Comparison of ENCODE assay signal across 20 mouse cellular contexts in the genomic region with DNA sequence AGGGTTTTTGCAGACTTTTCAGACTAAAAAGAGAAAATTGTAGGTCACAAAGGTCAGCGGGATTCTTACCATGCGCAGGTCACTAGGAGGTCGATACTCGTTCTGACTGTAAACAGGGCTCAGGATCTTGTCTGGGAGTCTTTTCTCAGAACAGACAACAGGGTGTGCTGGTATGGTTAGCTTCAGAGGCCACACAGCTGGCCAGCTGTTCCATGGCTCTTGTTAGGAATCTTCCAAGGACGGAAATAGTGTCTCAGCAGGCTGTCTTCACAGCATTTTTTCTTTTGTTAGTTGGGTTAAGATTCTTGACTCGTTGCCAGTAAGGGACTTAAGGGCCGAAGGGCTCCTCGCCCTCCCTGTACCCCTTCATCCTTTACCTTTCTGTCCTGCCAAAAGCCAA. TPM values are rescaled to one million over a fixed set of nuclear protein-coding genes. Genes with fewer than 3 reads are reported as not detected.
"Had no signal": no experiment of that assay in that cellular context is flagged by ENCODE, and none has a peak within 500 bp of the region (broad histone marks: within the 10 kb centered on the region; RNA-seq: fewer than 3 reads in every experiment).

No protein-coding gene starts in this region.

- H3K27me3 ChIP-seq: midbrain, embryonic 13.5 days; midbrain, embryonic 15.5 days; neural tube, embryonic 13.5 days; neural tube, embryonic 15.5 days had no signal

- H3K4me2 ChIP-seq: lung, embryonic 14.5 days; midbrain, embryonic 13.5 days; midbrain, embryonic 15.5 days; neural tube, embryonic 13.5 days; neural tube, embryonic 15.5 days had no signal

- H3K36me3 ChIP-seq: midbrain, embryonic 15.5 days had no signal

- ATAC-seq: midbrain, embryonic 13.5 days; midbrain, embryonic 15.5 days had no signal

- H3K9ac ChIP-seq: lung, embryonic 14.5 days; midbrain, embryonic 13.5 days; midbrain, embryonic 15.5 days; neural tube, embryonic 13.5 days; neural tube, embryonic 15.5 days had no signal

- H3K4me1 ChIP-seq: midbrain, embryonic 10.5 days; midbrain, embryonic 15.5 days had no signal

- H3K9me3 ChIP-seq: midbrain, embryonic 10.5 days; midbrain, embryonic 13.5 days; midbrain, embryonic 15.5 days; neural tube, embryonic 13.5 days; neural tube, embryonic 15.5 days had no signal

- H3K27ac ChIP-seq: midbrain, embryonic 10.5 days; midbrain, embryonic 13.5 days; midbrain, embryonic 15.5 days; neural tube, embryonic 13.5 days; neural tube, embryonic 15.5 days had no signal

- H3K4me3 ChIP-seq: midbrain, embryonic 10.5 days; midbrain, embryonic 13.5 days; midbrain, embryonic 15.5 days; myocyte; neural tube, embryonic 13.5 days; neural tube, embryonic 15.5 days had no signal

- DNase-seq: lung, adult 18-20 months; lung, embryonic 14.5 days; lung, postnatal 10 days; lung, postnatal 4 days; retina, postnatal 1 day; right cerebral cortex, adult 18-20 months; right cerebral cortex, postnatal 25 days; right cerebral cortex, postnatal 4 days; spleen, adult 18-20 months; thymus, adult 18-20 months; thymus, postnatal 14 days; thymus, postnatal 36 days had no signal

RNA-seq across cellular contexts. Expression of a gene that starts 16.9 kb away (rescaled TPM):
- total RNA-seq: megakaryocyte, adult 5-6 weeks; megakaryocyte-erythroid progenitor cell, adult 5-6 weeks had no signal
